Comparison of ENCODE assay signal across 13 mouse cellular contexts in the genomic region with DNA sequence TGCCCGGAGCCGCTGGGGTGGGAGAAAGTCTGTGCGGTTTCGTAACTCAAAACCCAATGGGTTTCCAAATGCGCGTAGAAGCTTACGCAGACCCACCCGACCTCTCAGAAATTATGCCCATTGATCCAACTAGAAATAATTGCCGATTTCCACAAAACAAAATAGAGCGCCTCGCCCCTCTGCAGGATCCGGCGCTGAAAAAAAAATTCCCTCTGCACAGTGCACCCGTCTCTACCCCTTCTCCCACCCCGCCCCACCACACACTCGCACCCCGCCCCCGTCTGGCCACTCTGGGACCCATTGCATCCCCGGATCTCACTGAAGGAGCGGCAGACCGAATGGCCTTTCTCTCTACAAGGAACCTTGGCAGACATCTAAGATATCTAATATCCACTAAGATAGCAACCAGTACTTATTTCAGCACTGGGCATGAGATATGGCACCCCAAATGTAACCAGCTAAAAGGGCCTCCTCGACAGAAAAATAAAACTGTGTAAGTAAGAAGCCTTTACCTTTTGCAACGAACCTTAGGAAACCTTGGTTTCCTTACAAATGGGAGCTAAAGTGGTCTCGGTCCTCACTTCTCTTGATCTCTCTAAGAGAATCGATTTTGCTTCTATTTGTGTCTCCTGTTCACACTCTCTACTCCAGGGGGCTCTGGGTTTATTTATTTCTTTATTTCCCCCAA. TPM values are rescaled to one million over a fixed set of nuclear protein-coding genes. Genes with fewer than 3 reads are reported as not detected.
DNase-seq lines count a peak whose midpoint lies in the region; ATAC-seq lines count a peak whose summit lies in the region.
"Had no signal": no experiment of that assay in that cellular context is flagged by ENCODE, and none has a peak within 500 bp of the region (broad histone marks: within the 10 kb centered on the region; RNA-seq: fewer than 3 reads in every experiment).

No protein-coding gene starts in this region.

- no peak overlapping the region; the same call in 1 of the 2 replicates for H3K4me2 ChIP-seq in embryonic facial prominence, embryonic 12.5 days (replicated peaks)
- H3K4me2 ChIP-seq in intestine, embryonic 15.5 days (replicated peaks): no peak overlapping the region; the same call in 1 of the 2 replicates

- WGBS in embryonic facial prominence, embryonic 12.5 days: 1% methylated on average over 25 of the region's 25 CpGs
- 2% methylated on average over 25 of the region's 25 CpGs for WGBS in intestine, embryonic 15.5 days

- peak; percentile 82 for DNase-seq in lung, postnatal 10 days
- no peak for DNase-seq in adrenal gland, postnatal 10 days
- no peak for DNase-seq in cerebellum, adult 11-12 months
- DNase-seq in adrenal gland, postnatal 14 days: no peak
- DNase-seq: kidney, postnatal 25 days had no signal

- no peak overlapping the region for H3K9ac ChIP-seq in embryonic facial prominence, embryonic 12.5 days
- no peak overlapping the region for H3K9ac ChIP-seq in intestine, embryonic 15.5 days

- peaks cover 22% of the 10 kb centered on the region for H3K4me1 ChIP-seq in megakaryocyte, embryonic 14.5 days
- H3K4me1 ChIP-seq in embryonic facial prominence, embryonic 12.5 days: peaks cover 6% of the 10 kb centered on the region; the same call in 1 of the 2 replicates
- H3K4me1 ChIP-seq in intestine, embryonic 15.5 days (replicated peaks): no peaks in the 10 kb centered on the region

- no peaks in the 10 kb centered on the region for H3K36me3 ChIP-seq in megakaryocyte, embryonic 14.5 days (replicated peaks; ENCODE audit: low read length)
- no peaks in the 10 kb centered on the region for H3K36me3 ChIP-seq in embryonic facial prominence, embryonic 12.5 days
- H3K36me3 ChIP-seq in intestine, embryonic 15.5 days: no peaks in the 10 kb centered on the region

- no peak for ATAC-seq in megakaryocyte, adult 5-6 weeks (ENCODE audit: poor library complexity, severe bottlenecking)
- ATAC-seq in embryonic facial prominence, embryonic 12.5 days (ENCODE audit: insufficient number of reproducible peaks, insufficient read depth, low FRiP score, low TSS enrichment): no peak
- no peak for ATAC-seq in intestine, embryonic 15.5 days

- H3K27me3 ChIP-seq in megakaryocyte, embryonic 14.5 days (replicated peaks): peaks cover 94% of the 10 kb centered on the region
- peaks cover 98% of the 10 kb centered on the region for H3K27me3 ChIP-seq in embryonic facial prominence, embryonic 12.5 days
- H3K27me3 ChIP-seq in intestine, embryonic 15.5 days (replicated peaks): peaks cover 88% of the 10 kb centered on the region

- no peak overlapping the region for H3K27ac ChIP-seq in embryonic facial prominence, embryonic 12.5 days
- no peak overlapping the region for H3K27ac ChIP-seq in intestine, embryonic 15.5 days
- H3K27ac ChIP-seq: macrophage had no signal

- peak overlapping the region; percentile 91 for H3K4me3 ChIP-seq in megakaryocyte, embryonic 14.5 days (replicated peaks)
- peak overlapping the region; percentile 9; the same call in 1 of the 2 replicates for H3K4me3 ChIP-seq in embryonic facial prominence, embryonic 12.5 days
- 0 out of 2 replicates have a peak overlapping the region, but pooled peaks have one; percentile 14 for H3K4me3 ChIP-seq in intestine, embryonic 15.5 days (replicated peaks)

- no peaks in the 10 kb centered on the region for H3K9me3 ChIP-seq in megakaryocyte, embryonic 14.5 days
- H3K9me3 ChIP-seq in embryonic facial prominence, embryonic 12.5 days: no peaks in the 10 kb centered on the region
- no peaks in the 10 kb centered on the region for H3K9me3 ChIP-seq in intestine, embryonic 15.5 days

RNA-seq across cellular contexts. Expression of gene Tbx5, which starts 0.5 kb away (rescaled TPM):
- polyA plus RNA-seq in megakaryocyte, embryonic 14.5 days (2012; ENCODE audit: insufficient read depth, low replicate concordance): 0.06 TPM in 1 of 2 replicates, not detected in the other
- not detected in 2 replicates for total RNA-seq in megakaryocyte, adult 5-6 weeks (2015)
- total RNA-seq in megakaryocyte, adult 5-6 weeks (2017): not detected in 2 replicates
- polyA plus RNA-seq in embryonic facial prominence, embryonic 12.5 days (2016; fragmentation: Nextera tagmentation; extraction: Ambion mirVana): 1.2 and 2.3 TPM in 2 replicates
- polyA plus RNA-seq in intestine, embryonic 15.5 days (2015; fragmentation: Nextera tagmentation; extraction: Ambion mirVana): 0.13 TPM in 1 of 2 replicates, not detected in the other
- 1 to 10 TPM; 2.3 to 2.9 TPM for total RNA-seq in adrenal gland, postnatal 10 days (2021)
- total RNA-seq in adrenal gland, postnatal 14 days (2021): 2.8 and 3.5 TPM in 2 replicates
- total RNA-seq: common myeloid progenitor, adult 5-6 weeks; neutrophil, adult 5-6 weeks had no signal
- polyA plus RNA-seq: macrophage; spleen, adult 2 months had no signal

Comparison
In these comparisons a context has a peak if more than half of its experiments do, and no peak if none do; other contexts are left out.
1. H3K4me3 ChIP-seq: peak in every context shown above with its lines; median percentile 91 in megakaryocyte, embryonic 14.5 days; 14 in intestine, embryonic 15.5 days; 9 in embryonic facial prominence, embryonic 12.5 days.